Mouse (Mus musculus) lung, postnatal 0 days (tissue): ENCODE data around the gene Vmp1. TPM values are rescaled to one million over a fixed set of nuclear protein-coding genes. Genes with fewer than 3 reads are reported as not detected.

Experiments used
- ATAC-seq: fragments of 200-750 bp; cut with Nextera tagmentation; 2 replicates; pipeline ENCODE4 v1.8.0; 2017; ENCODE audit warnings: moderate library complexity
- DNase-seq: peaks from one replicate; pipeline ENCODE4 v3.0.0-alpha.2; 2016; ENCODE audit warnings: low spot score
- H3K27ac ChIP-seq: fragments of 300-500 bp; sonication (generic); 2 replicates; pipeline ENCODE4 v1.5.1; 2014; ENCODE audit warnings: antibody characterized with exemption, mild to moderate bottlenecking, low read length, mixed read lengths
- H3K27me3 ChIP-seq: fragments of 300-500 bp; sonication (generic); replicated peaks from 2 replicates; pipeline ENCODE4 v1.6.1; 2014; ENCODE audit warnings: low read length, mixed read lengths; ENCODE audit not compliant: insufficient read depth
- H3K36me3 ChIP-seq: fragments of 300-500 bp; sonication (generic); 2 replicates; pipeline ENCODE4 v1.6.1; 2014; ENCODE audit warnings: low read length, mixed read lengths; ENCODE audit not compliant: insufficient read depth
- H3K4me1 ChIP-seq: fragments of 300-500 bp; sonication (generic); 2 replicates; pipeline ENCODE4 v1.6.1; 2014; ENCODE audit warnings: antibody characterized with exemption, low read depth, low read length, mixed read lengths; ENCODE audit not compliant: insufficient read depth
- H3K4me2 ChIP-seq: fragments of 300-500 bp; sonication (generic); replicated peaks from 2 replicates; pipeline ENCODE4 v1.6.1; 2014; ENCODE audit warnings: low read depth, mild to moderate bottlenecking, low read length, moderate library complexity, mixed read lengths
- H3K4me3 ChIP-seq: fragments of 300-500 bp; sonication (generic); 2 replicates; pipeline ENCODE4 v1.5.1; 2014; ENCODE audit warnings: low read depth, low read length
- H3K9ac ChIP-seq: fragments of 300-500 bp; sonication (generic); replicated peaks from 2 replicates; pipeline ENCODE4 v1.6.1; 2014; ENCODE audit warnings: low read depth, mild to moderate bottlenecking
- H3K9me3 ChIP-seq: fragments of 300-500 bp; sonication (generic); 2 replicates; pipeline ENCODE4 v1.6.1; 2016; ENCODE audit warnings: low read length, mixed read lengths
- CTCF ChIP-seq: IDR thresholded peaks from 2 replicates; pipeline ENCODE4 v1.5.1; 2016; ENCODE audit warnings: antibody characterized with exemption, mild to moderate bottlenecking
- EP300 ChIP-seq: IDR thresholded peaks from 2 replicates; pipeline ENCODE4 v1.6.1; 2016; ENCODE audit warnings: antibody characterized with exemption, mild to moderate bottlenecking, control low read depth
- WGBS: fragments of 180-500 bp; shearing (Covaris S2); extraction: QIAGEN DNeasy Blood & Tissue Kit; methylation state at CpG from one replicate; pipeline ENCODE4 v1.1.7; 2014; 5-methylcytosine and 5-hydroxymethylcytosine counted together
- polyA plus RNA-seq: library from polyadenylated mRNA; unstranded; fragments of >200 nt; fragmentation: Nextera tagmentation; extraction: Ambion mirVana; gene quantifications from 2 replicates; pipeline ENCODE4 v1.2.1, GENCODE M21; 2015

Vmp1 gene
- polyA plus RNA-seq, 1 experiment from 2014 or later: 181 TPM

GRCm38 (mm10) chr11:86588583-86589298, 94.9 kb downstream of the Vmp1 start:
- H3K4me1 ChIP-seq: peaks cover 16% of the 10 kb centered on the region; the same call in 1 of the 2 replicates
- H3K9me3 ChIP-seq: no peaks in the 10 kb centered on the region
- H3K9ac ChIP-seq: no peak overlapping the region
- no peak overlapping the region for H3K27ac ChIP-seq
- ATAC-seq (no peak), DNase-seq (no peak)
- no peak overlapping the region for H3K4me2 ChIP-seq
- 90% methylated on average over 4 of the region's 4 CpGs for WGBS
- TF ChIP-seq EP300 (no peak), CTCF (no peak)
- no peak overlapping the region for H3K4me3 ChIP-seq
- H3K27me3 ChIP-seq: no peaks in the 10 kb centered on the region
- no peaks in the 10 kb centered on the region for H3K36me3 ChIP-seq

- DNase-seq (peak; percentile 17), ATAC-seq (no peak)
- H3K27me3 ChIP-seq: no peaks in the 10 kb centered on the region
- TF ChIP-seq EP300 (no peak), CTCF (no peak)
- H3K4me3 ChIP-seq: no peak overlapping the region
- no peak overlapping the region for H3K9ac ChIP-seq
- WGBS: 21% methylated on average over 7 of the region's 7 CpGs
- H3K9me3 ChIP-seq: no peaks in the 10 kb centered on the region
- peak overlapping the region; percentile 97 for H3K27ac ChIP-seq
- H3K4me2 ChIP-seq: peak overlapping the region; percentile 60
- H3K36me3 ChIP-seq: no peaks in the 10 kb centered on the region
- H3K4me1 ChIP-seq: peaks cover 8% of the 10 kb centered on the region; the same call in 1 of the 2 replicates
Observed at GRCm38 (mm10) chr11:86587830-86588229, 95.8 kb downstream of the Vmp1 start.

- Histone ChIP-seq H3K9ac (peak overlapping the region; percentile 81), H3K4me2 (peak overlapping the region; percentile 60), H3K27ac (peak overlapping the region; percentile 97), H3K4me1 (peaks cover 5% of the 10 kb centered on the region), H3K4me3 (peak overlapping the region; percentile 57), H3K27me3 (no peaks in the 10 kb centered on the region), H3K36me3 (no peaks in the 10 kb centered on the region), H3K9me3 (no peaks in the 10 kb centered on the region)
- WGBS: 2% methylated on average over 15 of the region's 15 CpGs
- peak; percentile 98 for DNase-seq
- TF ChIP-seq CTCF (no peak; the same call in 1 of the 2 replicates), EP300 (peak; percentile 94)
- ATAC-seq: peak; percentile 91
Observed at GRCm38 (mm10) chr11:86586868-86587792, 96.5 kb downstream of the Vmp1 start.

GRCm38 (mm10) chr11:86586177-86586867, 97.3 kb downstream of the Vmp1 start:
- H3K9ac ChIP-seq: peak overlapping the region; percentile 81
- H3K27me3 ChIP-seq: no peaks in the 10 kb centered on the region
- no peak for ATAC-seq
- H3K4me3 ChIP-seq: peak overlapping the region; percentile 57
- H3K4me1 ChIP-seq: peaks cover 12% of the 10 kb centered on the region
- TF ChIP-seq CTCF (no peak), EP300 (no peak)
- no peaks in the 10 kb centered on the region for H3K9me3 ChIP-seq
- H3K27ac ChIP-seq: peak overlapping the region; percentile 97
- H3K4me2 ChIP-seq: peak overlapping the region; percentile 60
- peak; percentile 67 for DNase-seq
- 9% methylated on average over 12 of the region's 12 CpGs for WGBS
- H3K36me3 ChIP-seq: no peaks in the 10 kb centered on the region

- WGBS: 17% methylated on average over 3 of the region's 3 CpGs
- Histone ChIP-seq H3K4me1 (peaks cover 15% of the 10 kb centered on the region), H3K36me3 (no peaks in the 10 kb centered on the region), H3K9ac (peak overlapping the region; percentile 81), H3K9me3 (no peaks in the 10 kb centered on the region), H3K4me3 (peak overlapping the region; percentile 57), H3K27me3 (no peaks in the 10 kb centered on the region), H3K4me2 (peak overlapping the region; percentile 60), H3K27ac (peak overlapping the region; percentile 97)
- ATAC-seq (no peak), DNase-seq (peak; percentile 39)
- TF ChIP-seq CTCF (no peak), EP300 (no peak)
Observed at GRCm38 (mm10) chr11:86585598-86585984, 98.0 kb downstream of the Vmp1 start.
